Mouse (Mus musculus) thymus, adult 2 months (tissue): ENCODE measurements at regions not wholly inside any gene's neighbourhood (a gene's known extent, or its start where the extent isn't known, plus 50 kb on each side); places are given as distances from the start of the nearest gene placed in this dataset.

Source experiments
- DNase-seq: peaks from one replicate; pipeline ENCODE4 v3.0.0; 2021
- H3K27ac ChIP-seq: fragments of 200-500 bp; 2 replicates; pipeline ENCODE4 v1.5.1; 2012; ENCODE audit warnings: low read length, control low read depth; ENCODE audit not compliant: control insufficient read depth, insufficient read depth
- H3K27me3 ChIP-seq: fragments of 200-500 bp; 2 replicates; pipeline ENCODE4 v1.6.1; 2012; ENCODE audit warnings: mild to moderate bottlenecking, low read length, moderate library complexity, mixed read lengths; ENCODE audit not compliant: control insufficient read depth, insufficient read depth
- H3K36me3 ChIP-seq: fragments of 200-500 bp; 2 replicates; pipeline ENCODE4 v1.6.1; 2012; ENCODE audit warnings: mild to moderate bottlenecking, low read length, moderate library complexity; ENCODE audit not compliant: control insufficient read depth, insufficient read depth
- H3K4me1 ChIP-seq: fragments of 200-500 bp; replicated peaks from 2 replicates; pipeline ENCODE4 v1.6.1; 2012; ENCODE audit warnings: low read length; ENCODE audit not compliant: control insufficient read depth, insufficient read depth
- H3K4me3 ChIP-seq: fragments of 200-500 bp; 2 replicates; pipeline ENCODE4 v1.5.1; 2012; ENCODE audit warnings: mild to moderate bottlenecking, low read length, control low read depth, moderate library complexity; ENCODE audit not compliant: control insufficient read depth, insufficient read depth
- CTCF ChIP-seq: fragments of 200-500 bp; IDR thresholded peaks from 2 replicates; pipeline ENCODE4 v1.5.1; 2012; ENCODE audit warnings: mild to moderate bottlenecking, control low read depth, low read length, moderate library complexity, borderline replicate concordance; ENCODE audit not compliant: control insufficient read depth, poor library complexity, insufficient read depth; ENCODE audit errors: extremely low read depth
- POLR2A ChIP-seq: fragments of 200-500 bp; IDR thresholded peaks from 2 replicates; pipeline ENCODE4 v1.6.1; 2012; ENCODE audit warnings: mild to moderate bottlenecking, low read length, control low read depth, moderate library complexity; ENCODE audit not compliant: control insufficient read depth, poor library complexity, insufficient read depth; ENCODE audit errors: extremely low read depth
- WGBS: fragments of 180-500 bp; shearing (Covaris S2); methylation state at CpG from one replicate; pipeline ENCODE4 v1.1.7; 2018; 5-methylcytosine and 5-hydroxymethylcytosine counted together

- H3K4me1 ChIP-seq = no peaks in the 10 kb centered on the region
- no peaks in the 10 kb centered on the region for H3K36me3 ChIP-seq
- H3K27ac ChIP-seq = no peak overlapping the region
- no peak for TF ChIP-seq POLR2A
- H3K4me3 ChIP-seq = no peak overlapping the region
- no peak for DNase-seq
- no peaks in the 10 kb centered on the region for H3K27me3 ChIP-seq
- WGBS = 87% methylated on average over 1 of the region's 1 CpGs
These were observed 586.0 kb upstream of the 4930452B06Rik start for GRCm38 (mm10) chr14:9252017-9252416.

GRCm38 (mm10) chr14:9245266-9245665 lies 579.2 kb upstream of the 4930452B06Rik start:
- DNase-seq = no peak
- no peaks in the 10 kb centered on the region for H3K4me1 ChIP-seq
- no peak overlapping the region for H3K27ac ChIP-seq
- no peaks in the 10 kb centered on the region for H3K27me3 ChIP-seq
- no peak for TF ChIP-seq POLR2A
- no peak for TF ChIP-seq CTCF
- no peak overlapping the region for H3K4me3 ChIP-seq
- no peaks in the 10 kb centered on the region for H3K36me3 ChIP-seq
- WGBS = 23% methylated on average over 1 of the region's 1 CpGs

GRCm38 (mm10) chr14:9243336-9243735 lies 577.3 kb upstream of the 4930452B06Rik start:
- no peak for TF ChIP-seq POLR2A
- TF ChIP-seq CTCF = no peak
- no peak overlapping the region for H3K27ac ChIP-seq

GRCm38 (mm10) chr14:9242118-9242517 lies 576.1 kb upstream of the 4930452B06Rik start:
- Histone ChIP-seq H3K36me3 (no peaks in the 10 kb centered on the region), H3K4me1 (no peaks in the 10 kb centered on the region), H3K27ac (no peak overlapping the region), H3K27me3 (no peaks in the 10 kb centered on the region), H3K4me3 (no peak overlapping the region)
- TF ChIP-seq POLR2A = no peak
- no peak for TF ChIP-seq CTCF
- WGBS = 75% methylated on average over 2 of the region's 2 CpGs
- DNase-seq = no peak

More at GRCm38 (mm10) chr14:9243336-9243735, 577.3 kb upstream of the 4930452B06Rik start:
- Histone ChIP-seq H3K4me3 (no peak overlapping the region), H3K4me1 (no peaks in the 10 kb centered on the region), H3K36me3 (no peaks in the 10 kb centered on the region), H3K27me3 (no peaks in the 10 kb centered on the region)
- no peak for DNase-seq

GRCm38 (mm10) chr14:9227670-9228069 lies 561.6 kb upstream of the 4930452B06Rik start:
- DNase-seq = no peak
- Histone ChIP-seq H3K27me3 (no peaks in the 10 kb centered on the region), H3K27ac (no peak overlapping the region), H3K4me3 (no peak overlapping the region), H3K36me3 (no peaks in the 10 kb centered on the region), H3K4me1 (no peaks in the 10 kb centered on the region)
- 95% methylated on average over 6 of the region's 6 CpGs for WGBS
- no peak for TF ChIP-seq POLR2A
- TF ChIP-seq CTCF = no peak

GRCm38 (mm10) chr14:9200246-9200645 lies 534.2 kb upstream of the 4930452B06Rik start:
- no peak for DNase-seq
- TF ChIP-seq CTCF (no peak), POLR2A (no peak)
- no peak overlapping the region for H3K4me3 ChIP-seq
- no peaks in the 10 kb centered on the region for H3K4me1 ChIP-seq
- no peak overlapping the region for H3K27ac ChIP-seq
- H3K27me3 ChIP-seq = no peaks in the 10 kb centered on the region
- WGBS = 68% methylated on average over 2 of the region's 2 CpGs
- H3K36me3 ChIP-seq = no peaks in the 10 kb centered on the region

GRCm38 (mm10) chr14:9192122-9192769 lies 526.2 kb upstream of the 4930452B06Rik start:
- TF ChIP-seq POLR2A = no peak
- no peak for TF ChIP-seq CTCF
- Histone ChIP-seq H3K36me3 (no peaks in the 10 kb centered on the region), H3K27me3 (no peaks in the 10 kb centered on the region), H3K4me1 (no peaks in the 10 kb centered on the region), H3K27ac (no peak overlapping the region), H3K4me3 (no peak overlapping the region)
- WGBS = 94% methylated on average over 4 of the region's 4 CpGs
- DNase-seq = no peak
